Mouse (Mus musculus) adrenal gland, postnatal 25 days (tissue): ENCODE results near the gene Emx1. TPM values are rescaled to one million over a fixed set of nuclear protein-coding genes. Genes with fewer than 3 reads are reported as not detected.

Experiments used
- DNase-seq: peaks from one replicate; pipeline ENCODE4 v3.0.0; 2021; ENCODE audit warnings: mixed read lengths
- total RNA-seq: library from RNA; stranded (reverse); gene quantifications from 2 replicates; pipeline ENCODE4 v1.2.3, GENCODE M21; 2021

The Emx1 gene
- total RNA-seq, 1 experiment from 2014 or later = not detected

GRCm38 (mm10) chr6:85231469-85231868 is 44.2 kb downstream of the Emx1 start:
- no peak for DNase-seq

- DNase-seq = no peak
Observed at GRCm38 (mm10) chr6:85232045-85232444, 44.8 kb downstream of the Emx1 start.

- peak; percentile 45 for DNase-seq
Observed at GRCm38 (mm10) chr6:85232836-85233623, 45.8 kb downstream of the Emx1 start.

GRCm38 (mm10) chr6:85234796-85235195 is 47.6 kb downstream of the Emx1 start:
- no peak for DNase-seq

GRCm38 (mm10) chr6:85237001-85237400 is 49.8 kb downstream of the Emx1 start:
- DNase-seq = peak; percentile 42

- DNase-seq = no peak
Observed at GRCm38 (mm10) chr6:85237595-85238337, 50.5 kb downstream of the Emx1 start.

GRCm38 (mm10) chr6:85239044-85239489 is 51.8 kb downstream of the Emx1 start:
- DNase-seq = peak; percentile 81

GRCm38 (mm10) chr6:85249821-85250220 is 62.6 kb downstream of the Emx1 start:
- DNase-seq = no peak

- DNase-seq = peak; percentile 46
Observed at GRCm38 (mm10) chr6:85250811-85251241, 63.6 kb downstream of the Emx1 start.

GRCm38 (mm10) chr6:85252251-85253058 is 65.2 kb downstream of the Emx1 start:
- no peak for DNase-seq

GRCm38 (mm10) chr6:85253275-85253674 is 66.0 kb downstream of the Emx1 start:
- DNase-seq = no peak

Other genes with a start within 250 kb of the Emx1 start
- 40.2 and 55.0 TPM in 2 replicates for gene Exoc6b, start 117.9 kb upstream of the Emx1 start, total RNA-seq
- 64.3 and 81.8 TPM in 2 replicates for gene Spr, start 49.7 kb upstream of the Emx1 start, total RNA-seq
- 19.8 and 23.0 TPM in 2 replicates for gene Sfxn5, start 146.0 kb downstream of the Emx1 start, total RNA-seq
- 27.7 and 38.8 TPM in 2 replicates for gene Rab11fip5, start 187.2 kb downstream of the Emx1 start, total RNA-seq
- not detected in 2 replicates for gene Noto, start 236.4 kb downstream of the Emx1 start, total RNA-seq
- gene Smyd5, start 244.6 kb downstream of the Emx1 start, total RNA-seq = 28.8 and 29.4 TPM in 2 replicates